Mouse (Mus musculus): Measurements from ENCODE around the gene Vamp1. TPM values are rescaled to one million over a fixed set of nuclear protein-coding genes. Genes with fewer than 3 reads are reported as not detected.
"Not testable (repeated sequence)": the region's sequence is repeated elsewhere in the genome, so short reads cannot be mapped to it uniquely, and the experiment has no call there.

The Vamp1 gene
- total RNA-seq, 2 experiments from 2014 or later, result 42.5 to 44.0 TPM

DNA sequence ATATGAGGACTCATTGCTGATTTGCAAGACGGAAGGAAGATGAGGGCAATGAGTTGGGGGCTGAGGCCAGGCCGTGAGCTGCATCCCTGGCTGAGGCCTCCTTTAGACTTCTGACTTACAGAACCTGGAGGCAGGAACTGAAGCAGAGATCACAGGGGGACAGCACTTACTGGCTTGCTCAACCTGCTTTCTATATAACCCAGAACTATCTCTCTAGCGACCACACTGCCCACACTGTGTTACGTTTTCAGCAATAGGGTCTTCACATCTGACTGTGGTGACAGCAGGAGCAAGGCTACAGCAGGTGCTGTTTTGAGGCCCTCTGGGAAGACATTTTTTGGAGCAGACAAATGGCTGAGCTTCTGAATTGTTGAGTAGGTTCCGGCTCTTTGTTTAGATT lies 25.3 kb downstream of the Vamp1 start:
- no peak for DNase-seq (ENCODE audit: low spot score in 2 of 2)

DNA sequence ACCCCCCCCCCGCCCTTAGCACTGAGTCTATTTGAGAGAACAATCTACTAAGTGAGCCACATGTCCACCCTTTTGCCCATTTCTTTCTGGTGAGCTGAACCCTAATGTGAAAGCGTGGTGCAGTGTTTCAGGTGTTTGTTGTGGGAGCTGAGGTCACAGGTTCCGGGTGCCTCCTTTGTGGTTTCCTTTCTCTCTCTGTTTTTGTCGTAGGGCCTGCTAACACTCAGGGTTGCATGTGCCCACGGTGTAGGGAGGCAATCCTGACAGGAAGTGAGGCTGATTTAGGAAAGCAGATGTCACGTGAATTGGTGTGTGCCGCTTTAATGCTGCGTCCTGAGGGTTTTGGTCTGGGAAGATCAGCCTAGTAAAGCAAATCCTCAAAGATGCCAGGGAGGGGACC lies 26.2 kb downstream of the Vamp1 start:
- DNase-seq (ENCODE audit: low spot score in 2 of 2), result no peak

DNA sequence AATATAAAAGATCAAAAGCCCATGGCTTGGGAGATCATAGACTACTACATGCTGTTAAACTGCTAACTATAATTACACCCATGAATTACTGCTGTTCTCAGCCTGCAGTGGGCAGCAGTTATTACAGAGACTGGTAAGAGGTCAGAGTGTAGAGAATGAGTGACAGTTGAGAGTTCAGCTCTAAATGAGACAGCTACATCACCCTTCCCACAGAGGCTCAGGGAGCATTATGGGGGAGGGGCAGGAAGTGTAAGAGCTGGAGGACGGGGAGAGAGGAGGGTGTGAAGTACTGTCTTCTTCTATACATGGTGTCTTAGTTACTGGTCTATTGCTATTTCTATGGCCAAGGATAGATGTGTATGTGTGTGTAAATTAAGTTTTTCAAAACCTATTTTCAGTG lies 29.2 kb downstream of the Vamp1 start:
- DNase-seq (ENCODE audit: low spot score in 2 of 2), result no peak

DNA sequence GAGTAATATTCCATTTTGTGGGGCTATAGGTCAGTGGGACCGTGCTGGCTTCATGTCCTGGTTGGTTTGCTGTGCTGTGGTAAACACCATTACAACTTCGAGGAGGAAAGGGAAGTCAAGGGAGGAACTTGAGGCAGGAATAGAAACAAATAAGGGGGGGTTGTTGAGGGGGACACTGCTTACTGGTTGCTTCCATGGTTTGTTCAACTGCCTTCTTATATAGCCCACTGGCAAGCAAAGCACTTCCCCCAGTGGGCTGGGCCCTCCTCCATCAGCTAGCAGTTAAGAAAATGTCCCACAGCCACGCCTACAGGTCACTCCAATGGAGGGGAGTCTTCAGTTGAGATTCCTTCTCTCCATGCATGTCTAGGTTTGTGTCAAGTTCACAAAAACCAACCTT lies 36.9 kb downstream of the Vamp1 start:
- DNase-seq (ENCODE audit: low spot score in 2 of 2), result no peak

DNA sequence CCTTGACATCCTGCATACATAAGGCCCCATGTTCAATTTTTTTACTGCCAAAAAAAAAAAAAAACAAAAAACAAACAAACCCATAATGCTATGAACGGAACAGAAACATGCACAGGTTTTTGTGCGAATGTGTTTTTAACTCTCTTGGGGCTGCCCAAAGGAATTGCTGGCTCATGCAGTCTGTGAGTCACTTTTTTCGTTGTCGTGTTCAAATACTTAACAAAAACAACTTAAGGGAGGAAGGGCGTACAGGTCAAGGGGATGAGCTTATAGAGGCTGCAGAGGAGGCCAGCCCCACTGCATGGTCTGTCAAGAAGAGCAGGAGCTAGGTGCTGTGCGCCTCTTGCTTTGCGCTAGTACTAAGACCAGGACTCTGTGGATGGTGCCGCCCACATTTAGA lies 37.4 kb downstream of the Vamp1 start:
- no peak for DNase-seq (ENCODE audit: low spot score in 2 of 2)

DNA sequence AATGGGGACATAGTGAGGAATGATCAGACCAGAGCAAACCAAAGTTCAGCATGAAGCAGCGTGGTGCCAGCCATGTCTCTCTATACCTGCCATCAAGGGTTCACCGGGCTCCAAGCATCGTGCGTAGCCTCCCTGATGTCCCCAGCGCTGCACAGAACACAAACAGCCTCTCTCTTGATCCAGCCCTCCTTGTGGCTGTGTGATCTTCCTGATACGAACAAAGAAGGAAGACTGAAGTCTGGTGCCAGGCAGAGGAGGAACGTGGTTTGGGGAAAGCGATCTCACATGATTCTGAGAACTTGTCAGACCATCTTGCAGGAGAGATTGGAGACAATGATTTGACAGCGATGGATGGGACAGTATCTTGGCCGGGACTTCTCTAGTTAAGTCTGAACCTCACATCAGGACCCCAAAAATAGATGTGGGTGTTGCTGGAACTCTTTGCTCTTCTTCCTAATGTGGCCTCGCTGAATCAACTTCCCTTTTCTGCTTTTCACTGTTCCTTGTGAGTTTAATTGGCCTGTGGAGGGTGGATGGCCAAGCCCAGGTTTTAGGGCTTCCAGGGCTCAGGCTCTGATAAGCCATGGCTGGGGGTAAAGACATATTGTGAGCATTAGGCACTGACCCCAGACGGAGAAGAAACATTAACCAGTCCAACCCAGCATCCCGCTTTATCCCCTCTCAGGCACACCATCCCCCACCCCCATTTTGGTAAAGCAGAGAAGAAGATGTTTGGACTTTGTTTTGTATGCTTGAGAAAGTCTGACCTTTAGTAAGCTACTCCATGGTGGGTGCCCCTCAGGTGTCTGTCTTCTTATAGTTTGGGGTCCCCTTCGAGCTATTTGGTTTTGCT lies 38.7 kb downstream of the Vamp1 start:
- no peak for DNase-seq (ENCODE audit: low spot score in 2 of 2)

DNA sequence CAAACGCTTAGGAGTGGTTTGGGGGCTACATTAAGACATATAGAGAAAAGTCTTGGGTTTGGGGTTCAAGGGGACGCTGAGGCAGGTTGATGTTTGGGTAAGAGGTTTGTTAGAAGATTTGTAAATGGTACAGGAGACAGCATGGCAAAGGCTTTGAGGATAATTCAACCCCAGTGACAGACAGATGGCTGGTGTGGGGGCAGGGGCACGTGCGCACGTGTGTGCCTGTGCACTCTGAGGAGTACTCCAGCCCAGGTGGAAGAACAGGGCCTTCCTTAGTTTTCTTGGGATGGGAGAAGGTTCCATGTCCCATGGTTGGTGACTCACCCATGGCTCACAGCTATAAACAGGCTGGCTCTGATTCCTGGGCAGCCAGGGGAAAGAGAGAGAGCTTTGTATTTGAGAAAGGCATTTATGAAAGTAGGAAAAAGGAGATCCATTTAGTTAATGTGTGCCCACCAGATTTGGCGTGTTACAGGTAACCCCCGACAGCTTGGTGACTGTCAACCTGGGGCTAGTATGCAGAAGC lies 40.2 kb downstream of the Vamp1 start:
- no peak for DNase-seq (ENCODE audit: low spot score in 2 of 2)

DNA sequence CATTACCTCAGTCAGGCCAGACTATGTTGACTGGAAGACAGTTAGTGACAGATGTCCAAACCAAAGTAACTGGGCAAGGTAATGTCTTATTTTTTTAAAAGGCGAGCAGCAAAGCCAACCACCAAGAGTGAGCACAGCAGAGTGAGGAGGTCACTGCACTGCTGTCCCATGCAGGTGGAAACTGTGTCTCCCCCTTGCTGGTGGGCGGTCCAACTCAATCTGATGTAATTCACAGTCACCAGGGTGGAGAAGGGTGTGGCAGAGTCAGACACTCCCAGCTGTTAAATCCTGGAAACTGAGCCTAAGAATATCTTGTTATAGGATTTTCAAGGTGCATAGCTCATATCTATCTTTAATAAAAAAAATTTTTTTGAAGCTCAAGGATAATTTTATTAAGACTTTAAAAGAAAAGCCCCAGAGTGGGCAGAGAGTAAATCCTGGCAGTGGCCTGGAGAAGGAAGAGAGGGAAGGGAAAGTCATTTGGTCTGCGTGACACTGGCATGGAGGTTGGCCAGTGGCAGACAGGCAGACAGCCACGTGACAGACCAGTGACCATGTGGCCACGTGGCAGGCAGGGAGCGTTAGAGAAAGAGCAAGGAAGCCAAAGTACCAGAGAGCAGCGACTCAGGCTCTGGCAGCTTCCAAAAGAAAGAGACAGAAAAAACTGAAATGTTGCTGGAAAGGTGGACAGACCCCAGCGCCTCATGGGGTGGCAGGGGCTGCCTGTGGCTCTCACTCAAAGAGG lies 41.0 kb downstream of the Vamp1 start:
- DNase-seq (ENCODE audit: low spot score in 2 of 2), result no peak

DNA sequence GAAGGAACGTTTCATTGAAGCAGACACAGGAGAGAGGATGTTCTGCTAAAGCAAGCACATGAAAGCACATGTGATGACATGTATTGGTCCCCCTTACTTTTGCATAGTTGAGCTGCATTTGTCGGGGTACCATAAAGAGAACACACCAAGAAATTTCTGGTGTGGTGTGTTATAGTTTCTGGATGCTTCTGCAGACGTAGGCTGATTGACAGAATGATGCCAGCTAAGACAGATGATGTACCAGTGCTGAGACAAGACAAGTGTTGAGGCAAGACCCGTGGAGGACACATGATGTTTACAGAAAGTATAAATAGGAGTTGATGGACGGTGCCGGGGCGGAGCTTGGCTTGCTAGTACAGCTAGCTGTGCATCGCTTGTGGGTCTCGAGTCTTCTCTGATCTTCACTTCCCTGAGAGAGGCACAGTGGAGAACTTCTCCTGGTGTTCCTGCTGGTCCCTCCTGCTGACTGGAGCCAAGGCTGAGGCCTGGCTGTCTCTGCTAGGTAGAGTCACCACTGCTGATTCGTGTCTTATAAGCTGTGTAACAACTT lies 44.7 kb downstream of the Vamp1 start:
- DNase-seq (ENCODE audit: low spot score in 2 of 2), result no peak

DNA sequence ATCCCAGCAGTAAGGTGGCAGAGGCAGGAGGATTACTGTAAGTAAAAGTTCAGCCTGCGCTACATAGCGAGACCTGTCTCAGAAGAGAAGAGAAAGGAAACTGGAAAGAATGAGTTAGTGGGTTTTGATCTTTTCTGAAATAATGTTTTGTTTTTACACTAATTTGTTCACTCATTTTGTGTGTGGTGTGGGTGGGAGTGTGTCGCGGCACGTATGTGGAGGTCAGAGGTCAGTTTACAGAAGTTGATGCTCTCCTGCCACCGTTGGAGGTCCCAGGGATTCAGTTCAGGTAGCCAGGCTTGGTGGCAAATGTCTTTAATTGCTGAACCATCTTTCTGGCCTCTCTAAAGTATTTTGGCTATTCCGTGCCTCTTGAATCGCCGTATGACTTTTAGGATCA lies 48.9 kb downstream of the Vamp1 start:
- DNase-seq (ENCODE audit: low spot score in 2 of 2), result no peak

DNA sequence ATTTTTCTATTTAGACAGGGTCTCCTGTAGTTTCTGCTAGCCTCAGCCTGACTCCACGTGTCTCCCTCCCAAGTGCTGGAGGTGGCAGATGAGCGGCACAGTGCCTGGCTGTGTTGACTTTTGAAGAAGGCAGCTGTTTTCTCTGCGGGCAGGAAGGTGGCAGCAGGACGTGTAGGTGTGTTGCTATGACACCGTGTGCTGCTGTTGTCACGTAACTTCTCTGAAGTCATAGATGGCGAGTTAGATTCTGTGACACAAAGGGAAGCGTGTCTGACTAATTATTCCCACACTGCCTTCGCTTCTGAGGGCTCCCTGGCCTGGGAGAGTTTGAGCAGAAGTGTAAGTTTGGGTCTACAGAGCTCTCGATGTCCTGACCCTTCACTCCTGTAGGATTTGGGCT lies 49.9 kb downstream of the Vamp1 start:
- DNase-seq (ENCODE audit: low spot score in 2 of 2), result no peak

DNA sequence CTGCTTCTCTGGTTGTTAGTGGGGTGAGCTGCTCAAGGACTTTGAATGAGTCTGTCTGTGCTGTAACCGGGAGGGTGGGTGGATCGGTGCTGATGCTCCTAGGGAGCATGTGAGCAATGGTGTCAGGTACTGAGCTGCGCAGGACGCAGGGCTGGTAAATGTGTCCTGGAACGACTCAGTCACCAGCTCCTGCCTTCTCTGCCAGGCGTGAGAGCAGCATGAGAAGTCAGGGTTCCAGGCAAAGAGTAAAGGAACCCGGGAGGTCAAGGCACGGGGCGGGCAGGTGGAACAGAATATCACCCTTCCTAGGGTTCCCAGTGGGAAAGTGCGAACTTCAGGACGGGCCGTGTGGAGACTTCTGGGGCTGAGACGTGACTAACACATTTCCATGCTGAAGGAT lies 50.7 kb downstream of the Vamp1 start:
- DNase-seq (ENCODE audit: low spot score in 2 of 2), result no peak

DNA sequence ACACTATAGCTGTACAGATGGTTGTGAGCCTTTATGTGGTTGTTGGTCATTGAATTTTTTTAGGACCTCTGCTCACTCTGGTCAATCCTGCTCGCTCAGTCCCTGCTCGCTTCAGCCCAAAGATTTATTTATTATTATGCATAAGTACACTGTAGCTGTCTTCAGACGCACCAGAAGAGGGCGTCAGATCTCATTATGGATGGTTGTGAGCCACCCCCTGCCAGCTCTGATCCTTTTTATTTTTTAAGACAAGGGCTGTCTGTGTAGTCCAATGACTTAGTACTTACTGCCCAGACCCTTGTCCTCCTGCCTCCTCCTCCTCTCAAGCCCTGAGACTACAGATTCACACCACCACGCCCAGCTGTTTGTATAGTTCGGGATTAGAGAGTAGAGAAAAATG lies 51.2 kb downstream of the Vamp1 start:
- DNase-seq (ENCODE audit: low spot score in 2 of 2), result not testable (repeated sequence)

DNA sequence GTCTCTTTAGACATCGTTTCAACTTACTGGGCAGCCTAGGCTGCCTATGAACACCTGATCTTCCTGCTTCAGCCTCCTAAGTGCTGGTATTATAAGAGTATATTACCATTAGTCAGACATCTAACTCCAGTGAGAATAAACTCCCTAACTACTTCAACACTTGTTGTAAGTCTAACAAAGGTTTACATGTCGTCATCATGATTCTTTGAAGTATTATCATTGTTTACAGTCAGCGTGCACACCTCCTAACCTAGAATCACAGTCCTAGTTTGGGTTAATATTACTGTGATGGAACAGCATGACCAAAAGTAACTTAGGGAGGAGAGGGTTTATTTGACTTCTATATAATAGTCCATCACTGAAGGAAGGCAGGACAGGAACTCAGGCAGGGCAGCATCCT lies 52.1 kb downstream of the Vamp1 start:
- no peak for DNase-seq (ENCODE audit: low spot score in 2 of 2)

DNA sequence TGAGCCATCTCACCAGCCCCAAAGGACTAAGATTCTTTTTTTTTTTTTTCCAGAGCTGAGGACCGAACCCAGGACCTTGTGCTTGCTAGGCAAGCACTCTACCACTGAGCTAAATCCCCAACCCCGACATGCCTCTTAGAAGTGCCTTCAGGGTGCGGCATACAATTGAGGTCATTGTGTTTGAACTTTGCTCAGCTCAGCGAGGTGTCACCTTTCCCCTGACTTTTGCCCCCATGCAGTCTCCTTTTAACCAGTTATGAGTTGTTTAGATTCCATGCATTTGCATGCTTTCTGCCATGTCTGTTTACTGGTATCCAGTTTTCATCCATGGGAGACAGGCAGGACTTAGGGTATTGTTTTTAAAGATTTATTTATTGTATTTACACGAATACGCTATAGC lies 53.4 kb downstream of the Vamp1 start:
- no peak for DNase-seq (ENCODE audit: low spot score in 2 of 2)

DNA sequence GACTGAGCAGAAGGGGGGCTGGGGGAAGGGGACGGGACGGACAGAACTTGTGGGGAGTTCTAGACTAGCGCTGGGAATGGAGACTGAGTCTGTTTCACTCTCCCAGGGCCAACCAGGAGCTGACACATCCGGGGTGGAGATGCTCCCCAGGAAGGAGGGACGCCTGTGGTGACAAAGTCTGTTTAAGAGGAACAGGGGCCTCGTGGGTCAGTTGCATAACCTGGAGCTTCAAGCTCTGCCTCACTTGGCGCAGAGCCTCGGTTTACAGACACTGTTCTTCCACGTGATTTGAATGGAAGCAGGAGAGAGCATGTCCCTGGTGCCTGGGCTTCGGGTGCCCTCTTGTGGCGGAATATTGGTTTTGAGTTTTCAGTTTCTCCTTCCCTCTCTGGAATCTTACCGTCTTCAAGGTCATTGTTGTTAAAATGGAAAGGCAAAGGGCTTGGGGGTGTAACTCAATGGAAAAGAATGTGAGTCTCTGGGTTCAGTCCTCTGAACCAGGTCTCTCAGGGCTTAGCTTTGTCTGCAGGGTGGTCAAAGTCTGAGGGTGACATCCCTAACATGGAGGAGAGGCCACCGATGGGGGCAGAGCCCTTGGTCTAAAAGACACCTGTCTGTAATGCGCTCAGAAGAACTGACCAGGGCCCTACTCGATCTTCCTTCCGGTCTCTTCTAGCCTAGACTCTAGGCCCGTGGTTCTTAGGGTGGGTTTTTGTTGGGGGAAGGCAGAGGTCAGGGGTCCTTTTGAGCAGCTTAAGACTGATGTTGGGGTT lies 56.3 kb downstream of the Vamp1 start:
- DNase-seq (ENCODE audit: low spot score in 2 of 2), result peak; percentile 61 to 77

DNA sequence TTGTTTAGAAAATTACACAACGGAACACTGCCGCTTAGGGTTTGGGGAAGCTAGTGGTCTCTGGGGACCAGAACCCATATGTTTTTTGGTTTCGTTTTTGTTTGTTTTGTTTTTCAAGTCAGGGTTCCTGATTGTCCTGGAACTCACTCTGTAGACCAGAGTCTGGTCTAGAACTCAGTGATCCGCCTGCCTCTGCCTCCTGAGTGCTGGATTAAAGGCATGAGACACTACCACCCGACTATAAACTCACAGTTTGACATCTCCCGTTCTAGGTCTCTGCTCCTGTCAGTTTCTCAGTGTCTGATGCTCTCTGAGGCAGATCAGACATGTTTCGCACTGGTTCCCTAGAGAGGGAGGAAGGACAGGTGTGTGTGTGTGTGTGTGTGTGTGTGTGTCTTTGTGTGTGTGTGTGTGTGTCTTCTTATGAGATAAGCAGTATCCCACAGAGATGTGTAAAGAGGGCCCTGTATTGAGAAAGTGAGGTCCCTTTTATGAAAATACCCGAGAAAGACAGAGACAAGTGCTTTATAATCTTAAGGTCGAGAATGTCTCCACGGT lies 57.0 kb downstream of the Vamp1 start:
- DNase-seq (ENCODE audit: low spot score in 2 of 2), result no peak

DNA sequence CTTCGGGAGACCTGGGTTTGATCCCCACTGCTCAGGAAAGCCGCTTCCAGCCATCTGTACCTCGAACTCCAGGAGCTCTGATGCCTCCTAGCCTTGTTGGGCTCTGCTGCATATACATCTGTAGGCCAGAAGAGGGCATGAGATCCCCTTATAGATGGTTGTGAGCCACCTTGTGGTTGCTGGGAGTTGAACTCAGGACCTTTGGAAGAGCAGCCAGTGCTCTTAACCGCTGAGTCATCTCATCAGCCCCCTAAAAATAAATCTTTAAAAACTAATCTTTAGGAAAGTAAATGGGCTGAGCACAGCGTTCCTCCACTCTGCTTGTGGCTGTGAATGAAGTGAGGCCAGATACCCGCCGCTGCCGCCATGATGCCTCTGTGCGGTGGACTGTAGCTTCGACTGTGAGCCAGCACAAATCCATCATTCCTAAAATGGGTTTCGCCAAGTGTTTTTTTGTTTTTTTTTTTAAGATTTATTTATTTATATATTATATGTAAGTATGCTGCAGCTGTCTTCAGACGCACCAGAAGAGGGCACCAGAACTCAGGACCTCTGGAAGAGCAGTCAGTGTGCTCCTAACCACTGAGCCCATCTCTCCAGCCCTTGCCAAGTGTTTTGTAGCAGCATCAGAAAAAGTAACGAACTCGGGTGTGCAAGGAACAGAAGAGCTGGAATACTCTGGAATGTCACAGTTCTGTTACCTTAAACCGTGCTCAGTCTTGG lies 59.7 kb downstream of the Vamp1 start:
- DNase-seq (ENCODE audit: low spot score in 2 of 2), result no peak

DNA sequence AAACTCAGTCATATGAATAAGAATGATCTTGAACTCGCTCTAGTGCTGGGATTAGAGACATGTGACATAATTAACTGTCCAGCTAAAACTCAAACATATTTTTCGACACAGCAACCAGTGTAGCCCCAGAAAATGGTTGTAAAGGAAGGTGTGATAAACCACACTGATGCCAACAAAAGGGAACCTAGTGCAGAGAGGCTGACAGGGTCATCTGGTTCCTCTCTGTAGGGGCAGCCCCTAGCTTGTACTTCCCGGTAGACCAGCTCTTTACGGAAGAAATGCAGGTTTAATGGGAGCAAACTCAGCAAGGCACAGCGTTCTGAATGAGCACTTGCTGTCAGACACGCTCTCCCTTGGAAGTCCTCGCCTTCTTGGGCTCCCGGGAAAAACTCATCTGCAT lies 64.4 kb downstream of the Vamp1 start:
- no peak for DNase-seq (ENCODE audit: low spot score in 2 of 2)

DNA sequence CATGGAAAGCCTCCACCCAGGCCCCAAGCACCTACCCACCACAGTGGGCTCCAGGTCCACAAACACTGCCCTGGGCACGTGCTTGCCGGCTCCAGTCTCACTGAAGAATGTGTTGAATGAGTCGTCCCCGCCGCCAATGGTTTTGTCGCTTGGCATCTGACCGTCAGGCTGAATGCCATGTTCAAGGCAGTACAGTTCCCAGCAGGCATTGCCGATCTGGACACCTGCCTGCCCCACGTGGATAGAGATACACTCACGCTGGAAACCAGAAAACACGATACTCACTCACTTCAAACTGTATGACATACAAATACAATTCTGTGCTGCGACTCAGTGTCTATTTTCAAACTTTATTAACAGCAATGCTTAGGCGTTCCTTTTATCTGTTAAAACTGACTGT lies 67.4 kb downstream of the Vamp1 start:
- not testable (repeated sequence) for DNase-seq (ENCODE audit: low spot score in 2 of 2)

Measured in adrenal gland, postnatal 4 days (tissue).